ENCODE assay signal across 9 mouse cellular contexts in genomic region chr5:33954354-33954753, GRCm38 (mm10). TPM values are rescaled to one million over a fixed set of nuclear protein-coding genes. Genes with fewer than 3 reads are reported as not detected.
DNase-seq lines count a peak whose midpoint lies in the region; ATAC-seq and TF ChIP-seq lines count a peak whose summit lies in the region.
"Had no signal": no experiment of that assay in that cellular context is flagged by ENCODE, and none has a peak within 500 bp of the region (broad histone marks: within the 10 kb centered on the region; RNA-seq: fewer than 3 reads in every experiment).

No protein-coding gene starts in this region.

- H3K27ac ChIP-seq in ES-Bruce4 (ENCODE audit: insufficient read depth, low read length) = no peak overlapping the region
- H3K27ac ChIP-seq in heart, embryonic 15.5 days = no peak overlapping the region
- H3K27ac ChIP-seq: limb, embryonic 15.5 days had no signal

- no peaks in the 10 kb centered on the region for H3K27me3 ChIP-seq in ES-Bruce4 (ENCODE audit: control insufficient read depth, insufficient read depth, low read length, poor library complexity, severe bottlenecking)
- no peaks in the 10 kb centered on the region for H3K27me3 ChIP-seq in heart, embryonic 15.5 days
- H3K27me3 ChIP-seq: limb, embryonic 15.5 days had no signal

- TF ChIP-seq CTCF in ES-Bruce4 (IDR thresholded peaks at IDR 0.05; ENCODE audit: low read depth, low read length) = peak; percentile 91

- peak; percentile 71 for DNase-seq in adrenal gland, postnatal 25 days
- DNase-seq in fibroblast of lung, adult 2 months (ENCODE audit: low read depth) = peak; percentile 27
- DNase-seq in layer of hippocampus, postnatal 10 days (ENCODE audit: low spot score in 2 of 2) = peak; percentile 88 to 91
- DNase-seq in right cerebral cortex, postnatal 10 days (ENCODE audit: low spot score in 2 of 2) = peak; percentile 89
- DNase-seq in c-Kit-positive CD71-positive TER-119-positive erythroid progenitor cells, embryonic 14.5 days (ENCODE audit: low spot score) = no peak

- H3K36me3 ChIP-seq in ES-Bruce4 (ENCODE audit: control insufficient read depth, insufficient read depth, low read length, poor library complexity, severe bottlenecking) = no peaks in the 10 kb centered on the region
- H3K36me3 ChIP-seq in heart, embryonic 15.5 days = no peaks in the 10 kb centered on the region
- H3K36me3 ChIP-seq: limb, embryonic 15.5 days had no signal

- no peak overlapping the region for H3K4me3 ChIP-seq in ES-Bruce4 (ENCODE audit: low read depth, low read length)
- H3K4me3 ChIP-seq in heart, embryonic 15.5 days = peak overlapping the region; percentile 21
- H3K4me3 ChIP-seq: limb, embryonic 15.5 days had no signal

- 29% methylated on average over 10 of the region's 10 CpGs for WGBS in heart, embryonic 15.5 days

- peak overlapping the region; percentile 37 for H3K4me2 ChIP-seq in heart, embryonic 15.5 days
- H3K4me2 ChIP-seq: limb, embryonic 15.5 days had no signal

- TF ChIP-seq POLR2A in ES-Bruce4 (IDR thresholded peaks at IDR 0.05; ENCODE audit: insufficient read depth, low read length) = no peak

- no peaks in the 10 kb centered on the region for H3K4me1 ChIP-seq in ES-Bruce4 (ENCODE audit: control insufficient read depth, insufficient read depth, low read length)
- H3K4me1 ChIP-seq in heart, embryonic 15.5 days (replicated peaks) = no peaks in the 10 kb centered on the region
- H3K4me1 ChIP-seq: limb, embryonic 15.5 days had no signal

- ATAC-seq in heart, embryonic 15.5 days (replicated peaks; ENCODE audit: insufficient number of reproducible peaks, insufficient read depth, low FRiP score, low read depth) = no peak
- ATAC-seq in megakaryocyte, adult 5-6 weeks (ENCODE audit: poor library complexity, severe bottlenecking) = peak; percentile 97

- peaks cover 10% of the 10 kb centered on the region for H3K9me3 ChIP-seq in ES-Bruce4 (replicated peaks; ENCODE audit: control insufficient read depth, insufficient read depth, low read length, poor library complexity, severe bottlenecking)
- H3K9me3 ChIP-seq in heart, embryonic 15.5 days (replicated peaks) = no peaks in the 10 kb centered on the region

- no peak overlapping the region for H3K9ac ChIP-seq in ES-Bruce4 (ENCODE audit: low read depth, poor library complexity, severe bottlenecking)
- no peak overlapping the region for H3K9ac ChIP-seq in heart, embryonic 15.5 days
- H3K9ac ChIP-seq: limb, embryonic 15.5 days had no signal

- no peak for TF ChIP-seq EP300 in ES-Bruce4 (IDR thresholded peaks at IDR 0.05; ENCODE audit: insufficient read depth, low read depth, low read length)

RNA-seq across cellular contexts. Expression of gene Nelfa, which starts 18.1 kb away (rescaled TPM):
- 51.2 and 56.1 TPM in 2 replicates for polyA plus RNA-seq in ES-Bruce4 (2011; ENCODE audit: insufficient read depth, insufficient read length, low read depth, missing spikeins)
- 18.7 and 23.8 TPM in 2 replicates for total RNA-seq in adrenal gland, postnatal 25 days (2021)
- polyA plus RNA-seq in heart, embryonic 15.5 days (2015; fragmentation: Nextera tagmentation; extraction: Ambion mirVana) = 24.6 and 33.9 TPM in 2 replicates
- 10 to 100 TPM; 18.6 to 20.1 TPM for total RNA-seq in layer of hippocampus, postnatal 10 days (2021)
- 26.5 and 28.4 TPM in 2 replicates for total RNA-seq in megakaryocyte, adult 5-6 weeks (2015)
- 25.6 and 30.7 TPM in 2 replicates for total RNA-seq in megakaryocyte, adult 5-6 weeks (2017)

RNA-seq across cellular contexts. Expression of gene Gm1673, which starts 28.9 kb away (rescaled TPM):
- 1.9 and 3.1 TPM in 2 replicates for polyA plus RNA-seq in ES-Bruce4 (2011; ENCODE audit: insufficient read depth, insufficient read length, low read depth, missing spikeins)
- 7.8 and 21.8 TPM in 2 replicates for total RNA-seq in adrenal gland, postnatal 25 days (2021)
- 52.9 and 54.1 TPM in 2 replicates for polyA plus RNA-seq in heart, embryonic 15.5 days (2015; fragmentation: Nextera tagmentation; extraction: Ambion mirVana)
- 100 to 1,000 TPM; 127 to 160 TPM for total RNA-seq in layer of hippocampus, postnatal 10 days (2021)
- total RNA-seq in megakaryocyte, adult 5-6 weeks (2015) = 0.48 and 1.5 TPM in 2 replicates
- total RNA-seq in megakaryocyte, adult 5-6 weeks (2017) = 2.0 and 3.8 TPM in 2 replicates

RNA-seq across cellular contexts. Expression of gene Nat8l, which starts 41.4 kb away (rescaled TPM):
- 0.63 and 0.84 TPM in 2 replicates for polyA plus RNA-seq in ES-Bruce4 (2011; ENCODE audit: insufficient read depth, insufficient read length, low read depth, missing spikeins)
- total RNA-seq in adrenal gland, postnatal 25 days (2021) = 13.2 and 14.1 TPM in 2 replicates
- 0.47 and 0.70 TPM in 2 replicates for polyA plus RNA-seq in heart, embryonic 15.5 days (2015; fragmentation: Nextera tagmentation; extraction: Ambion mirVana)
- total RNA-seq in layer of hippocampus, postnatal 10 days (2021) = 10 to 100 TPM; 60.2 to 65.0 TPM
- 4.9 and 6.3 TPM in 2 replicates for total RNA-seq in megakaryocyte, adult 5-6 weeks (2015)
- 6.7 and 8.4 TPM in 2 replicates for total RNA-seq in megakaryocyte, adult 5-6 weeks (2017)
